Mouse (Mus musculus) MEL (cell line): ENCODE measurements around the gene Ppil2. TPM values are rescaled to one million over a fixed set of nuclear protein-coding genes. Genes with fewer than 3 reads are reported as not detected.

Experiments used
- DNase-seq: peaks from one replicate; pipeline ENCODE4 v3.0.0; 2011; ENCODE audit warnings: low read depth, low spot score
- H3K27ac ChIP-seq: 2 replicates; pipeline ENCODE4 v1.5.1; 2012; ENCODE audit warnings: low read depth, mild to moderate bottlenecking, control low read depth, low read length, moderate library complexity; ENCODE audit not compliant: control insufficient read depth
- H3K27me3 ChIP-seq, 2 experiments: fragments of 150-350 bp in 1 of 2; sonication (generic) in 1 of 2; 2 replicates each; pipeline ENCODE4 v1.6.1; 2012; ENCODE audit warnings: low read length in 2 of 2, mild to moderate bottlenecking in 2 of 2, improper control_type of control experiment in 1 of 2, moderate library complexity in 1 of 2; ENCODE audit not compliant: insufficient read depth in 2 of 2, control insufficient read depth in 1 of 2
- H3K36me3 ChIP-seq, 2 experiments: 2 replicates each; pipeline ENCODE4 v1.6.1; 2012 to 2014; ENCODE audit warnings: low read length in 2 of 2, improper control_type of control experiment in 1 of 2, inconsistent platforms in 1 of 2, mild to moderate bottlenecking in 1 of 2; ENCODE audit not compliant: insufficient read depth in 2 of 2, control insufficient read depth in 1 of 2
- H3K4me1 ChIP-seq, 2 experiments: fragments of 150-350 bp in 1 of 2; sonication (generic) in 1 of 2; 2 replicates each; pipeline ENCODE4 v1.6.1; 2012; ENCODE audit warnings: low read length in 2 of 2, improper control_type of control experiment in 1 of 2, mild to moderate bottlenecking in 1 of 2; ENCODE audit not compliant: insufficient read depth in 2 of 2, control insufficient read depth in 1 of 2
- H3K4me3 ChIP-seq, 2 experiments: fragments of 150-350 bp in 1 of 2; sonication (generic) in 1 of 2; 2 replicates each; pipeline ENCODE4 v1.5.1; 2012; ENCODE audit warnings: low read depth in 2 of 2, low read length in 2 of 2, mild to moderate bottlenecking in 2 of 2, moderate library complexity in 2 of 2, control low read depth in 1 of 2, improper control_type of control experiment in 1 of 2; ENCODE audit not compliant: control insufficient read depth in 1 of 2, insufficient read depth in 1 of 2
- H3K79me2 ChIP-seq: 2 replicates; pipeline ENCODE4 v1.6.1; 2012; ENCODE audit warnings: mild to moderate bottlenecking, low read length, moderate library complexity; ENCODE audit not compliant: control insufficient read depth, poor library complexity, insufficient read depth
- H3K9ac ChIP-seq: 2 replicates; pipeline ENCODE4 v1.6.1; 2012; ENCODE audit warnings: low read depth, mild to moderate bottlenecking, control low read depth, low read length, moderate library complexity; ENCODE audit not compliant: control insufficient read depth, poor library complexity, severe bottlenecking
- H3K9me3 ChIP-seq: fragments of 150-350 bp; sonication (generic); replicated peaks from 2 replicates; pipeline ENCODE4 v1.6.1; 2012; ENCODE audit warnings: mild to moderate bottlenecking, low read length, improper control_type of control experiment, moderate library complexity; ENCODE audit not compliant: insufficient read depth
- BHLHE40 ChIP-seq: IDR thresholded peaks from 2 replicates; pipeline ENCODE4 v1.6.1; 2012; ENCODE audit warnings: low read depth, mild to moderate bottlenecking, inconsistent platforms, low read length, improper control_type of control experiment, borderline replicate concordance
- CHD1 ChIP-seq: IDR thresholded peaks from 2 replicates; pipeline ENCODE4 v1.6.1; 2012; ENCODE audit warnings: low read depth, mild to moderate bottlenecking, inconsistent platforms, low read length, improper control_type of control experiment
- CHD2 ChIP-seq: IDR thresholded peaks from 2 replicates; pipeline ENCODE4 v1.6.1; 2011; ENCODE audit warnings: low read length, improper control_type of control experiment
- CTCF ChIP-seq, 3 experiments: IDR thresholded peaks in 2 of 3; conservative IDR thresholded peaks in 1 of 3; 2 replicates each; pipeline ENCODE4 v1.5.1; 2011 to 2012; ENCODE audit warnings: low read length in 3 of 3, low read depth in 2 of 3, mild to moderate bottlenecking in 2 of 3, improper control_type of control experiment in 1 of 3, inconsistent platforms in 1 of 3, mixed read lengths in 1 of 3, moderate library complexity in 1 of 3; ENCODE audit not compliant: control insufficient read depth in 1 of 3, insufficient read depth in 1 of 3, poor library complexity in 1 of 3, severe bottlenecking in 1 of 3
- E2F4 ChIP-seq: IDR thresholded peaks from 2 replicates; pipeline ENCODE4 v1.6.1; 2011; ENCODE audit warnings: low read depth, low read length, improper control_type of control experiment, borderline replicate concordance
- ELF1 ChIP-seq: IDR thresholded peaks from 2 replicates; pipeline ENCODE4 v1.6.1; 2014; ENCODE audit warnings: low read depth, mild to moderate bottlenecking, inconsistent platforms, low read length, improper control_type of control experiment, moderate library complexity
- EP300 ChIP-seq, 2 experiments: IDR thresholded peaks; 2 replicates each; pipeline ENCODE4 v1.6.1; 2011; ENCODE audit warnings: improper control_type of control experiment in 2 of 2, low read length in 2 of 2, low read depth in 1 of 2, mild to moderate bottlenecking in 1 of 2
- ETS1 ChIP-seq: IDR thresholded peaks from 2 replicates; pipeline ENCODE4 v1.6.1; 2012; ENCODE audit warnings: low read depth, mild to moderate bottlenecking, inconsistent platforms, low read length, improper control_type of control experiment, moderate library complexity
- GABPA ChIP-seq: IDR thresholded peaks from 2 replicates; pipeline ENCODE4 v1.6.1; 2012; ENCODE audit warnings: low read depth, mild to moderate bottlenecking, inconsistent platforms, low read length, improper control_type of control experiment, moderate library complexity
- GATA1 ChIP-seq: IDR thresholded peaks from 2 replicates; pipeline ENCODE4 v1.6.1; 2011; ENCODE audit warnings: low read depth, low read length, improper control_type of control experiment
- JUND ChIP-seq: IDR thresholded peaks from 2 replicates; pipeline ENCODE4 v1.6.1; 2011; ENCODE audit warnings: low read depth, mild to moderate bottlenecking, improper control_type of control experiment, low read length
- KAT2A ChIP-seq: conservative IDR thresholded peaks from 2 replicates; pipeline ENCODE4 v1.6.1; 2012; ENCODE audit warnings: low read depth, low read length, improper control_type of control experiment, inconsistent platforms
- MAFK ChIP-seq: IDR thresholded peaks from 2 replicates; pipeline ENCODE4 v1.6.1; 2011; ENCODE audit warnings: low read depth, mild to moderate bottlenecking, low read length, improper control_type of control experiment, borderline replicate concordance
- MAX ChIP-seq: IDR thresholded peaks from 2 replicates; pipeline ENCODE4 v1.6.1; 2011; ENCODE audit warnings: low read length, improper control_type of control experiment
- MAZ ChIP-seq: IDR thresholded peaks from 2 replicates; pipeline ENCODE4 v1.6.1; 2012; ENCODE audit warnings: low read depth, mild to moderate bottlenecking, inconsistent platforms, low read length, improper control_type of control experiment
- MEF2A ChIP-seq: IDR thresholded peaks from 2 replicates; pipeline ENCODE4 v1.6.1; 2014; ENCODE audit warnings: low read depth, mild to moderate bottlenecking, inconsistent platforms, low read length, improper control_type of control experiment; ENCODE audit not compliant: poor library complexity, insufficient replicate concordance, severe bottlenecking; ENCODE audit errors: extremely low read depth
- MXI1 ChIP-seq: IDR thresholded peaks from 2 replicates; pipeline ENCODE4 v1.6.1; 2011; ENCODE audit warnings: mild to moderate bottlenecking, low read depth, low read length, improper control_type of control experiment
- MYB ChIP-seq: IDR thresholded peaks from 2 replicates; pipeline ENCODE4 v1.6.1; 2011; ENCODE audit warnings: mild to moderate bottlenecking, low read depth, low read length, improper control_type of control experiment
- NELFE ChIP-seq: IDR thresholded peaks from 2 replicates; pipeline ENCODE4 v1.6.1; 2011; ENCODE audit warnings: low read depth, low read length, improper control_type of control experiment
- NRF1 ChIP-seq: IDR thresholded peaks from 2 replicates; pipeline ENCODE4 v1.6.1; 2014; ENCODE audit warnings: low read depth, mild to moderate bottlenecking, inconsistent platforms, low read length, improper control_type of control experiment, moderate library complexity; ENCODE audit not compliant: poor library complexity, insufficient read depth, severe bottlenecking
- POLR2A ChIP-seq, 2 experiments: IDR thresholded peaks; 2 replicates each; pipeline ENCODE4 v1.6.1; 2011 to 2012; ENCODE audit warnings: low read length in 2 of 2, mild to moderate bottlenecking in 2 of 2, control low read depth in 1 of 2, improper control_type of control experiment in 1 of 2, low read depth in 1 of 2, moderate library complexity in 1 of 2; ENCODE audit not compliant: control insufficient read depth in 1 of 2, insufficient read depth in 1 of 2, poor library complexity in 1 of 2
- POLR2AphosphoS2 ChIP-seq: IDR thresholded peaks from 2 replicates; pipeline ENCODE4 v1.6.1; 2011; ENCODE audit warnings: low read length, improper control_type of control experiment
- POLR2AphosphoS5 ChIP-seq: IDR thresholded peaks from 2 replicates; pipeline ENCODE4 v1.6.1; 2012; ENCODE audit warnings: low read depth, borderline replicate concordance, mild to moderate bottlenecking, inconsistent platforms, low read length, moderate library complexity, mixed read lengths
- RAD21 ChIP-seq: IDR thresholded peaks from 2 replicates; pipeline ENCODE4 v1.6.1; 2011; ENCODE audit warnings: mild to moderate bottlenecking, low read depth, low read length, improper control_type of control experiment
- RCOR1 ChIP-seq: IDR thresholded peaks from 2 replicates; pipeline ENCODE4 v1.6.1; 2012; ENCODE audit warnings: low read depth, mild to moderate bottlenecking, inconsistent platforms, low read length, improper control_type of control experiment
- SIN3A ChIP-seq: IDR thresholded peaks from 2 replicates; pipeline ENCODE4 v1.6.1; 2012; ENCODE audit warnings: low read length, improper control_type of control experiment, inconsistent platforms
- SMC3 ChIP-seq: IDR thresholded peaks from 2 replicates; pipeline ENCODE4 v1.6.1; 2011; ENCODE audit warnings: low read depth, low read length, improper control_type of control experiment
- TAL1 ChIP-seq: IDR thresholded peaks from 2 replicates; pipeline ENCODE4 v1.6.1; 2012; ENCODE audit warnings: mild to moderate bottlenecking, inconsistent platforms, low read length, moderate library complexity, mixed read lengths
- TBP ChIP-seq: IDR thresholded peaks from 2 replicates; pipeline ENCODE4 v1.8.0; 2011; ENCODE audit warnings: low read depth, low read length, improper control_type of control experiment
- TCF12 ChIP-seq: IDR thresholded peaks from 2 replicates; pipeline ENCODE4 v1.6.1; 2014; ENCODE audit warnings: low read depth, mild to moderate bottlenecking, inconsistent platforms, low read length, improper control_type of control experiment, moderate library complexity
- UBTF ChIP-seq: IDR thresholded peaks from 2 replicates; pipeline ENCODE4 v1.6.1; 2012; ENCODE audit warnings: low read depth, mild to moderate bottlenecking, inconsistent platforms, low read length, improper control_type of control experiment, moderate library complexity, borderline replicate concordance; ENCODE audit not compliant: insufficient read depth
- USF1 ChIP-seq: IDR thresholded peaks from 2 replicates; pipeline ENCODE4 v1.6.1; 2014; ENCODE audit warnings: low read depth, mild to moderate bottlenecking, inconsistent platforms, low read length, improper control_type of control experiment, moderate library complexity
- USF2 ChIP-seq, 2 experiments: IDR thresholded peaks; 2 replicates each; pipeline ENCODE4 v1.6.1; 2011 to 2012; ENCODE audit warnings: improper control_type of control experiment in 2 of 2, low read length in 2 of 2, borderline replicate concordance in 1 of 2, inconsistent platforms in 1 of 2, low read depth in 1 of 2, mild to moderate bottlenecking in 1 of 2; ENCODE audit not compliant: insufficient read depth in 1 of 2
- ZC3H11A ChIP-seq: IDR thresholded peaks from 2 replicates; pipeline ENCODE4 v1.6.1; 2012; ENCODE audit warnings: low read depth, mild to moderate bottlenecking, inconsistent platforms, low read length, improper control_type of control experiment
- ZKSCAN1 ChIP-seq: IDR thresholded peaks from 2 replicates; pipeline ENCODE4 v1.6.1; 2012; ENCODE audit warnings: low read depth, mild to moderate bottlenecking, inconsistent platforms, low read length, improper control_type of control experiment, moderate library complexity
- ZMIZ1 ChIP-seq: IDR thresholded peaks from 2 replicates; pipeline ENCODE4 v1.6.1; 2012; ENCODE audit warnings: low read depth, mild to moderate bottlenecking, inconsistent platforms, low read length, improper control_type of control experiment, moderate library complexity
- ZNF384 ChIP-seq: IDR thresholded peaks from 2 replicates; pipeline ENCODE4 v1.6.1; 2012; ENCODE audit warnings: low read depth, mild to moderate bottlenecking, inconsistent platforms, low read length, improper control_type of control experiment
- polyA plus RNA-seq, 2 experiments: library from polyadenylated mRNA; stranded (reverse) in 1 of 2; unstranded in 1 of 2; fragments of >175 nt in 1 of 2; fragments of >200 nt in 1 of 2; gene quantifications; 2 replicates each; pipeline versions ENCODE4 v1.2.1 to v1.2.4; 2012; ENCODE audit warnings: low replicate concordance in 2 of 2, low read depth in 1 of 2; ENCODE audit not compliant: insufficient read length in 2 of 2, insufficient read depth in 1 of 2, missing spikeins in 1 of 2
- total RNA-seq: library from RNA; depleted of rRNA; stranded (reverse); fragments of 300-350 nt; gene quantifications from 2 replicates; pipeline ENCODE4 v1.2.3, GENCODE M21; 2012

Gene Ppil2
- total and polyA plus RNA-seq, 3 experiments, result 62.9 to 81.2 TPM; not detected in 1

GRCm38 (mm10) chr16:17147391-17147929 lies 36.4 kb upstream of the Ppil2 start:
- H3K27me3 ChIP-seq, result no peaks in the 10 kb centered on the region
- peaks cover 18% of the 10 kb centered on the region for H3K79me2 ChIP-seq
- H3K27ac ChIP-seq, result peak overlapping the region; percentile 46
- peaks cover 0 to 9% of the 10 kb centered on the region in 2 experiments; a peak in 2 of 4 replicates for H3K36me3 ChIP-seq
- H3K9me3 ChIP-seq, result no peaks in the 10 kb centered on the region
- peaks cover 2 to 8% of the 10 kb centered on the region in 2 experiments; a peak in 3 of 4 replicates for H3K4me1 ChIP-seq
- DNase-seq, result peak; percentile 82
- peak overlapping the region; percentile 67 for H3K9ac ChIP-seq
- H3K4me3 ChIP-seq, result peak overlapping the region; percentile 68 to 69
- TF ChIP-seq ZNF384, result no peak
- no peak for TF ChIP-seq CTCF (IDR thresholded peaks at IDR 0.05 in 2 of 3, conservative IDR thresholded peaks at IDR 0.05 in 1 of 3; ENCODE audit: control insufficient read depth in 1 of 3, insufficient read depth in 1 of 3, low read depth in 2 of 3, low read length in 3 of 3, poor library complexity in 1 of 3, severe bottlenecking in 1 of 3)
- no peak for TF ChIP-seq USF2 (IDR thresholded peaks at IDR 0.05; ENCODE audit: borderline replicate concordance in 1 of 2, insufficient read depth in 1 of 2, low read depth in 1 of 2, low read length in 2 of 2)
- no peak for TF ChIP-seq SMC3
- no peak for TF ChIP-seq MAFK
- peak; percentile 12; the same call in 1 of the 2 replicates for TF ChIP-seq NELFE
- no peak for TF ChIP-seq CHD1
- no peak for TF ChIP-seq E2F4
- peak; percentile 20; the same call in 1 of the 2 replicates for TF ChIP-seq USF1
- no peak for TF ChIP-seq GATA1
- peak; percentile 96 for TF ChIP-seq MXI1
- peak; percentile 99 for TF ChIP-seq MAX
- no peak for TF ChIP-seq EP300 (IDR thresholded peaks at IDR 0.05; ENCODE audit: low read depth in 1 of 2, low read length in 2 of 2)
- TF ChIP-seq POLR2AphosphoS5, result no peak
- TF ChIP-seq SIN3A, result peak; percentile 46; the same call in 1 of the 2 replicates
- TF ChIP-seq POLR2A (IDR thresholded peaks at IDR 0.05; ENCODE audit: control insufficient read depth in 1 of 2, insufficient read depth in 1 of 2, low read depth in 1 of 2, low read length in 2 of 2, poor library complexity in 1 of 2), result peak in 1 of 2 experiments; percentile 41; a peak in 1 of 4 replicates
- no peak for TF ChIP-seq ETS1
- no peak for TF ChIP-seq TCF12
- no peak for TF ChIP-seq KAT2A
- TF ChIP-seq ZMIZ1, result no peak
- no peak; the same call in 1 of the 2 replicates for TF ChIP-seq NRF1
- TF ChIP-seq UBTF, result no peak
- TF ChIP-seq CHD2, result no peak
- no peak; the same call in 1 of the 2 replicates for TF ChIP-seq POLR2AphosphoS2
- peak; percentile 77; the same call in 1 of the 2 replicates for TF ChIP-seq ELF1
- no peak for TF ChIP-seq JUND
- no peak for TF ChIP-seq RAD21
- TF ChIP-seq TAL1, result no peak
- no peak for TF ChIP-seq MYB
- peak; percentile 75; the same call in 1 of the 2 replicates for TF ChIP-seq MAZ
- TF ChIP-seq TBP, result no peak; the same call in 1 of the 2 replicates
- no peak for TF ChIP-seq GABPA
- peak; percentile 91 for TF ChIP-seq BHLHE40
- no peak for TF ChIP-seq MEF2A
- no peak for TF ChIP-seq ZKSCAN1
- no peak for TF ChIP-seq ZC3H11A
- TF ChIP-seq RCOR1, result no peak
